Comparison of ENCODE assay signal across 1 mouse cellular context in genomic region chr1:180919686-180920085, GRCm38 (mm10).
TF ChIP-seq lines count a peak whose summit lies in the region.

No protein-coding gene starts in this region.

TF ChIP-seq in CH12.LX, 34 proteins besides CTCF, POLR2A, EP300 and RAD21:
- TF ChIP-seq SMC3 (IDR thresholded peaks at IDR 0.05; ENCODE audit: low read depth, low read length) (peak; percentile 57), ZKSCAN1 (IDR thresholded peaks at IDR 0.05; ENCODE audit: borderline replicate concordance, low read depth, low read length) (no peak)
